Mouse (Mus musculus) liver, embryonic 12.5 days (tissue): ENCODE results near the gene Bcl7c. TPM values are rescaled to one million over a fixed set of nuclear protein-coding genes. Genes with fewer than 3 reads are reported as not detected.
A peak's percentile ranks its signal among the peaks of the same experiment; 100 is the strongest.

Experiments
- ATAC-seq: fragments of 200-750 bp; cut with Nextera tagmentation; 2 replicates; pipeline ENCODE4 v1.8.0; 2017; ENCODE audit warnings: moderate number of reproducible peaks, mild to moderate bottlenecking, moderate library complexity
- H3K27ac ChIP-seq: fragments of 300-500 bp; sonication (generic); 2 replicates; pipeline ENCODE4 v1.5.1; 2016; ENCODE audit warnings: mild to moderate bottlenecking
- H3K27me3 ChIP-seq: fragments of 300-500 bp; sonication (generic); replicated peaks from 2 replicates; pipeline ENCODE4 v1.6.1; 2016; ENCODE audit warnings: mild to moderate bottlenecking, moderate library complexity
- H3K36me3 ChIP-seq: fragments of 300-500 bp; sonication (generic); 2 replicates; pipeline ENCODE4 v1.6.1; 2016; ENCODE audit warnings: mild to moderate bottlenecking, moderate library complexity
- H3K4me1 ChIP-seq: fragments of 300-500 bp; sonication (generic); 2 replicates; pipeline ENCODE4 v1.6.1; 2016
- H3K4me2 ChIP-seq: fragments of 300-500 bp; sonication (generic); 2 replicates; pipeline ENCODE4 v1.6.1; 2016; ENCODE audit warnings: mild to moderate bottlenecking, moderate library complexity
- H3K4me3 ChIP-seq: fragments of 300-500 bp; sonication (generic); 2 replicates; pipeline ENCODE4 v1.5.1; 2016; ENCODE audit warnings: mild to moderate bottlenecking, moderate library complexity
- H3K9ac ChIP-seq: fragments of 300-500 bp; sonication (generic); 2 replicates; pipeline ENCODE4 v1.6.1; 2016; ENCODE audit warnings: mild to moderate bottlenecking, moderate library complexity
- H3K9me3 ChIP-seq: fragments of 300-500 bp; sonication (generic); replicated peaks from 2 replicates; pipeline ENCODE4 v1.6.1; 2016; ENCODE audit warnings: mild to moderate bottlenecking, moderate library complexity
- WGBS: fragments of 180-500 bp; shearing (Covaris S2); methylation state at CpG from one replicate; pipeline ENCODE4 v1.1.7; 2016; ENCODE audit not compliant: insufficient replicate concordance; 5-methylcytosine and 5-hydroxymethylcytosine counted together
- polyA plus RNA-seq: library from polyadenylated mRNA; unstranded; fragments of >200 nt; fragmentation: Nextera tagmentation; extraction: Ambion mirVana; gene quantifications from 2 replicates; pipeline ENCODE4 v1.2.1, GENCODE M21; 2016

Bcl7c gene
- polyA plus RNA-seq, 1 experiment from 2014 or later: 40.6 TPM

GRCm38 (mm10) chr7:127675391-127675811, 33.3 kb downstream of the Bcl7c start:
- 0 out of 2 replicates have a peak, but pooled peaks cover 4% of the 10 kb centered on the region for H3K4me1 ChIP-seq
- no peaks in the 10 kb centered on the region for H3K27me3 ChIP-seq
- H3K36me3 ChIP-seq: no peaks in the 10 kb centered on the region
- no peak overlapping the region for H3K4me2 ChIP-seq
- ATAC-seq: no peak
- H3K9ac ChIP-seq: no peak overlapping the region
- 80% methylated on average over 9 of the region's 9 CpGs for WGBS
- H3K9me3 ChIP-seq: no peaks in the 10 kb centered on the region
- H3K4me3 ChIP-seq: no peak overlapping the region
- no peak overlapping the region for H3K27ac ChIP-seq

- Histone ChIP-seq H3K4me2 (no peak overlapping the region), H3K4me1 (0 out of 2 replicates have a peak, but pooled peaks cover 4% of the 10 kb centered on the region), H3K27ac (no peak overlapping the region), H3K9ac (no peak overlapping the region), H3K27me3 (no peaks in the 10 kb centered on the region), H3K36me3 (no peaks in the 10 kb centered on the region), H3K4me3 (no peak overlapping the region), H3K9me3 (no peaks in the 10 kb centered on the region)
- peak; percentile 48 for ATAC-seq
- 1% methylated on average over 5 of the region's 5 CpGs for WGBS
Observed at GRCm38 (mm10) chr7:127674977-127675376, 33.8 kb downstream of the Bcl7c start.

GRCm38 (mm10) chr7:127672776-127673175, 36.0 kb downstream of the Bcl7c start:
- H3K9ac ChIP-seq: no peak overlapping the region
- H3K4me1 ChIP-seq: 0 out of 2 replicates have a peak, but pooled peaks cover 8% of the 10 kb centered on the region
- no peak overlapping the region for H3K4me3 ChIP-seq
- ATAC-seq: no peak
- H3K4me2 ChIP-seq: no peak overlapping the region
- H3K27me3 ChIP-seq: no peaks in the 10 kb centered on the region
- H3K36me3 ChIP-seq: no peaks in the 10 kb centered on the region
- H3K27ac ChIP-seq: no peak overlapping the region
- no peaks in the 10 kb centered on the region for H3K9me3 ChIP-seq
- WGBS: 63% methylated on average over 4 of the region's 4 CpGs

- Histone ChIP-seq H3K36me3 (no peaks in the 10 kb centered on the region), H3K4me1 (peaks cover 14% of the 10 kb centered on the region), H3K4me2 (no peak overlapping the region), H3K4me3 (no peak overlapping the region), H3K9me3 (no peaks in the 10 kb centered on the region), H3K27ac (0 out of 2 replicates have a peak overlapping the region, but pooled peaks have one; percentile 43), H3K9ac (no peak overlapping the region), H3K27me3 (no peaks in the 10 kb centered on the region)
- 56% methylated on average over 11 of the region's 11 CpGs for WGBS
- 0 out of 2 replicates have a peak, but pooled peaks have one; percentile 29 for ATAC-seq
Observed at GRCm38 (mm10) chr7:127671880-127672774, 36.6 kb downstream of the Bcl7c start.

DNA sequence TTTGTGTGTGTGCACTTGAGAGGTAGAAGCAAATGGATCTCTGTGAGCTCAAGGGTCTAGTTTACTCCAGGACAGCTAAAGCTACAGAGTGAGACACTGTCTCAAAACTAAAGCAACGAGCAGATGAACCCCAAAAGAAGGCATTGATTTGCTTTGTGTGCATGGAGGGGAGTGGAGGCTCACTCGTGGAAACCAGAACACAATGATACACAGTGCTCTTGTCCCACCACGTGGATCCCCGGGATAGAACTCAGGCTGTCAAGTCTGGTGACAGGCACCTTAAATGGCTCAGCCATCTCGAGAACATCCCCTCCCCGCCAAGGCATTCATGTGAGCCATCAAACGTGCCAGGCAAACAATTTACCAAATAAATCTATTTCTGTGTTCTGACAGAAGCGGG, 41.6 kb downstream of the Bcl7c start:
- no peak overlapping the region for H3K9ac ChIP-seq
- no peak for ATAC-seq

GRCm38 (mm10) chr7:127666679-127667078, 42.1 kb downstream of the Bcl7c start:
- 85% methylated on average over 13 of the region's 13 CpGs for WGBS
- no peak for ATAC-seq

More for the DNA sequence above, 41.6 kb downstream of the Bcl7c start:
- Histone ChIP-seq H3K27me3 (no peaks in the 10 kb centered on the region), H3K27ac (no peak overlapping the region), H3K9me3 (no peaks in the 10 kb centered on the region), H3K4me2 (no peak overlapping the region), H3K36me3 (no peaks in the 10 kb centered on the region), H3K4me3 (no peak overlapping the region), H3K4me1 (peaks cover 15% of the 10 kb centered on the region)
- 41% methylated on average over 8 of the region's 8 CpGs for WGBS

DNA sequence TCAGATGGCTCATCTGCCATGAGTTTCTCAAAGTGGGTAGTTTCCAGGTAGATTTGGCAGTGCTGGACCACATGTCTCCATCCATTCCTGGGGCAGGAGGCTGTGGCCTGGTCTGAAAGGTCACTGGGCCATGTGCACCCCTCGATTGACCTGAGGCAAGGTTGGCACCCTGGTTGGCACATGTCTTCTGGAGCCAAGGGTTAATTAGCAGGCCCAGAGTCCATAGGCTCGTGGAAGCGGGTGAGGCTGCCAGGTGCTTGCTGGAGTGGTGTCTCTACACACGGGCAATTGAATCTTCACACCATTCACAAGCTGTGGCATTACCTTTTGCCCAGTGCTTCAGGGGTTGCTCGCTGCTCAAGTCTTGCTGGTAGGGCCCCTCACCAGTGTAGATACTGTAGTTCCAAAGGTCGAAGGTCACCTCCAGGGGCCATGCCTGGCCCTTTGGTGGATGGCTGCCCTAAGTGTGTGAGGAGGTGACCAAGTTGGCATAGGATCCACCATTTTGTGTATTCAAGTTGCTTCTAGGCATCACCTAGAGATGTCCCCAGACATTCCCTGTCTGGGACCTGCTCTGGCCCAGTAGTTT, 42.6 kb downstream of the Bcl7c start:
- WGBS: 71% methylated on average over 6 of the region's 6 CpGs
- no peak overlapping the region for H3K4me2 ChIP-seq
- no peak overlapping the region for H3K9ac ChIP-seq
- no peaks in the 10 kb centered on the region for H3K27me3 ChIP-seq
- peaks cover 11% of the 10 kb centered on the region for H3K4me1 ChIP-seq
- ATAC-seq: no peak
- no peaks in the 10 kb centered on the region for H3K36me3 ChIP-seq
- H3K9me3 ChIP-seq: no peaks in the 10 kb centered on the region
- no peak overlapping the region for H3K4me3 ChIP-seq
- no peak overlapping the region for H3K27ac ChIP-seq

More at GRCm38 (mm10) chr7:127666679-127667078, 42.1 kb downstream of the Bcl7c start:
- H3K27ac ChIP-seq: no peak overlapping the region
- no peaks in the 10 kb centered on the region for H3K27me3 ChIP-seq
- no peak overlapping the region for H3K9ac ChIP-seq
- no peaks in the 10 kb centered on the region for H3K9me3 ChIP-seq
- no peaks in the 10 kb centered on the region for H3K36me3 ChIP-seq
- no peak overlapping the region for H3K4me3 ChIP-seq
- H3K4me1 ChIP-seq: peaks cover 12% of the 10 kb centered on the region
- H3K4me2 ChIP-seq: no peak overlapping the region

DNA sequence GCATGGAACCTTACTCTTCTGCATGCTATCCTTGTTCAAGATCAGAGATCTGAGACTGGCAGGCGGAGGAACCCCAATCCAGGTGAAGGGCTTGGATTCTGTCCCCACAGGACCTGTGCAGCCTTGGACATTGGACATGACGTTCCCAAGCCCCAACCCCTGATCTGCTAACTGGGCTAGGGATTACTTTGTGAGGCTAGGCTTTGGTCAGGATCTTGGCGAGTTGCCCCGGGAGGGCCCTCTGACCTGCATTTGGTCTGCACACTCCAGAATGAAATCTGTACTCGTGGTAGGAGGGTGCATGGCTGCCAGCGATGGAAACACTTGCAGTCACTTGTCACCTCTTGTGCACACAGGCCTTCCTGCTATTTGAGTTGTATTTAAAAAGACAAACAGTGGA, 45.8 kb downstream of the Bcl7c start:
- no peaks in the 10 kb centered on the region for H3K36me3 ChIP-seq
- H3K4me2 ChIP-seq: no peak overlapping the region
- no peak overlapping the region for H3K4me3 ChIP-seq
- no peaks in the 10 kb centered on the region for H3K27me3 ChIP-seq
- peaks cover 6% of the 10 kb centered on the region for H3K4me1 ChIP-seq
- no peak overlapping the region for H3K27ac ChIP-seq
- 80% methylated on average over 6 of the region's 6 CpGs for WGBS
- no peaks in the 10 kb centered on the region for H3K9me3 ChIP-seq
- no peak overlapping the region for H3K9ac ChIP-seq
- no peak for ATAC-seq

- H3K27me3 ChIP-seq: no peaks in the 10 kb centered on the region
- 0 out of 2 replicates have a peak overlapping the region, but pooled peaks have one; percentile 2 for H3K4me3 ChIP-seq
- no peak overlapping the region for H3K9ac ChIP-seq
- H3K4me2 ChIP-seq: peak overlapping the region; percentile 3; the same call in 1 of the 2 replicates
- H3K36me3 ChIP-seq: no peaks in the 10 kb centered on the region
- no peaks in the 10 kb centered on the region for H3K9me3 ChIP-seq
- H3K4me1 ChIP-seq: no peaks in the 10 kb centered on the region
- H3K27ac ChIP-seq: no peak overlapping the region
- ATAC-seq: no peak
- 69% methylated on average over 6 of the region's 6 CpGs for WGBS
Observed at GRCm38 (mm10) chr7:127661833-127662232, 46.9 kb downstream of the Bcl7c start.

DNA sequence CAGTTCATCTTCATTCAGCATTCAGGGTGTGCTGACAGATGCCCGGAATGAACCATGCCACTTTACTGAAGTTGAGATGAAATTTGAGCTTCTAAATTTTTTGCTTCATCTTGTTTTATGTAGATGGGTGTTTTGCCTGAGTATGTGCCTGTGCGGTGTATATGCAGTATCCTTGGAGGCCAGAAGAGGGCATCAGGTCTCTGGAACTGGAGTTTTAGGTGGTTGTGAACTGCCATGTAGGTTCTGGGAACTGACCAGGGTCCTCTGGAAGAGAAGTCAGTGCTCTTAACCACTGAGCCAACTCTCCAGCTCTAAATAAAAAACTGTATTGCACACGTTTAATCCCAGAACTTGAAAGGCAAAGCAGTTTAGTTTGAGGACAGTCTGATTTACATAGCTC, 47.9 kb downstream of the Bcl7c start:
- Histone ChIP-seq H3K36me3 (no peaks in the 10 kb centered on the region), H3K9me3 (no peaks in the 10 kb centered on the region), H3K27ac (no peak overlapping the region), H3K27me3 (no peaks in the 10 kb centered on the region), H3K4me3 (no peak overlapping the region), H3K4me2 (no peak overlapping the region), H3K4me1 (no peaks in the 10 kb centered on the region), H3K9ac (no peak overlapping the region)
- no peak for ATAC-seq
- 73% methylated on average over 3 of the region's 3 CpGs for WGBS

GRCm38 (mm10) chr7:127656946-127657345, 51.8 kb downstream of the Bcl7c start:
- H3K4me2 ChIP-seq: no peak overlapping the region
- no peaks in the 10 kb centered on the region for H3K9me3 ChIP-seq
- WGBS: 19% methylated on average over 4 of the region's 4 CpGs
- H3K4me1 ChIP-seq: no peaks in the 10 kb centered on the region
- no peak overlapping the region for H3K4me3 ChIP-seq
- no peak overlapping the region for H3K9ac ChIP-seq
- no peak overlapping the region for H3K27ac ChIP-seq
- ATAC-seq: no peak
- H3K36me3 ChIP-seq: no peaks in the 10 kb centered on the region
- H3K27me3 ChIP-seq: peaks cover 14% of the 10 kb centered on the region; the same call in 1 of the 2 replicates

- H3K27ac ChIP-seq: no peak overlapping the region
- WGBS: 67% methylated on average over 10 of the region's 10 CpGs
- H3K36me3 ChIP-seq: no peaks in the 10 kb centered on the region
- H3K4me3 ChIP-seq: no peak overlapping the region
- ATAC-seq: no peak
- H3K9ac ChIP-seq: no peak overlapping the region
- H3K27me3 ChIP-seq: peaks cover 24% of the 10 kb centered on the region; the same call in 1 of the 2 replicates
- H3K4me2 ChIP-seq: no peak overlapping the region
- peaks cover 3% of the 10 kb centered on the region; the same call in 1 of the 2 replicates for H3K4me1 ChIP-seq
- no peaks in the 10 kb centered on the region for H3K9me3 ChIP-seq
Observed at GRCm38 (mm10) chr7:127654318-127654717, 54.4 kb downstream of the Bcl7c start.
